Mouse (Mus musculus): ENCODE results near the gene Rragc. TPM values are rescaled to one million over a fixed set of nuclear protein-coding genes. Genes with fewer than 3 reads are reported as not detected.
A peak's percentile ranks its signal among the peaks of the same experiment; 100 is the strongest.
"Not testable (repeated sequence)": the region's sequence is repeated elsewhere in the genome, so short reads cannot be mapped to it uniquely, and the experiment has no call there.

The Rragc gene
- polyA plus RNA-seq, 1 experiment from 2014 or later = 57.4 TPM

DNA sequence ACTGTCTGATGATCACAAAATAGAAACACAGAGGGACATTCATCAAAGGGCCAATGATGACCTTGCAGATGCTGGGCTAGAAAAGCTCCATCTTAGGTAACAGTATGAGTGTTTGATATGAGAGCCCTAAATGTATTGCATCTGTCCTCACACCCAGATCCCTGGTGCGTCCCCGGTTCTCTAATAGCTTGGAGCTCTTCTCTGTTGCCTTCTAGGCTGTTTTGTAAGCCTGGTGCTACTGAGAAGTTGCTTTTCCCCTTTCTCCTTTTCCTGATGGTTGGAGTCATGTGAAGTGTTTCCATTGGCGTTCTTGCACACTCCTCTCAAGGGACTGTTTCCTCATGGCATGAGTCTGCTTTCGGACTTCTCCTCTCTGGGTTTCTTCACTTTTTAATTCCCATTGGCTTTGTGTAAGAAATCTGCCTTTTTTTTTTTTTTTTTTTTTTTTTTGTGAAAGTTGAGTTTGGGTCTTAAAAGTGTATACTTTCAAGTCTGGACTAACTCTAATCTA is 3.9 kb downstream of the Rragc start:
- Histone ChIP-seq H3K36me3 (peaks cover 24% of the 10 kb centered on the region), H3K4me3 (replicated peaks) (no peak overlapping the region), H3K4me1 (replicated peaks) (peaks cover 10% of the 10 kb centered on the region), H3K9me3 (no peaks in the 10 kb centered on the region), H3K27me3 (replicated peaks) (no peaks in the 10 kb centered on the region), H3K9ac (no peak overlapping the region), H3K4me2 (replicated peaks) (no peak overlapping the region), H3K27ac (no peak overlapping the region)
- 86% methylated on average over 4 of the region's 4 CpGs for WGBS
- no peak for ATAC-seq

GRCm38 (mm10) chr4:123927961-123928360 is 10.7 kb downstream of the Rragc start:
- no peak overlapping the region for H3K4me2 ChIP-seq (replicated peaks)
- H3K4me3 ChIP-seq (replicated peaks) = no peak overlapping the region
- H3K27ac ChIP-seq = no peak overlapping the region
- H3K9ac ChIP-seq = no peak overlapping the region
- H3K9me3 ChIP-seq = no peaks in the 10 kb centered on the region
- no peaks in the 10 kb centered on the region for H3K27me3 ChIP-seq (replicated peaks)
- H3K36me3 ChIP-seq = peaks cover 24% of the 10 kb centered on the region
- no peaks in the 10 kb centered on the region for H3K4me1 ChIP-seq (replicated peaks)
- no peak for ATAC-seq

DNA sequence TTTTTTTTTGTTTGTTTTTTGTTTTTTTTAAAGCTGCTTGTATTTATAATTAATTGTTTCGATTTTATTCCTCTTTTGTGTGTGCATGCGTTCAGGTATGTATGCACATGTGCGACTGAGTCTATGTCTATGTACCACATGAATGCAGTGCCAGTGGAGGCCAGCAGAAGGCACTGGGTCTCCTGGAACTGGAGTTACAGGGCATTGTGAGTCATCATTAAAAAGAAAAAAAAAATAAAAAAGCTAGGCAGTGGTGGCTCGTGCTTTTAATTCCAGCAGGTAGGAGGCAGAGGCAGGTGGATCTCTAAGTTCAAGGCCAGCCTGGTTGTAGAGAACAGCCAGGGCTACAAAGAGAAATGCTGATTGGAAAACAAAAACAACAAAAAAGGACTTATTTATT is 12.7 kb downstream of the Rragc start:
- 96% methylated on average over 4 of the region's 4 CpGs for WGBS
- Histone ChIP-seq H3K9me3 (no peaks in the 10 kb centered on the region), H3K36me3 (peaks cover 16% of the 10 kb centered on the region), H3K27me3 (replicated peaks) (no peaks in the 10 kb centered on the region), H3K9ac (no peak overlapping the region), H3K27ac (no peak overlapping the region), H3K4me1 (replicated peaks) (no peaks in the 10 kb centered on the region), H3K4me3 (replicated peaks) (no peak overlapping the region), H3K4me2 (replicated peaks) (no peak overlapping the region)
- ATAC-seq = no peak

GRCm38 (mm10) chr4:123934306-123934705 is 17.1 kb downstream of the Rragc start:
- Histone ChIP-seq H3K27ac (no peak overlapping the region), H3K4me3 (replicated peaks) (no peak overlapping the region), H3K9ac (no peak overlapping the region), H3K4me2 (replicated peaks) (no peak overlapping the region), H3K36me3 (peaks cover 24% of the 10 kb centered on the region), H3K4me1 (replicated peaks) (no peaks in the 10 kb centered on the region), H3K27me3 (replicated peaks) (no peaks in the 10 kb centered on the region), H3K9me3 (no peaks in the 10 kb centered on the region)
- no peak for ATAC-seq
- 85% methylated on average over 4 of the region's 4 CpGs for WGBS

GRCm38 (mm10) chr4:123936059-123936458 is 18.8 kb downstream of the Rragc start:
- H3K36me3 ChIP-seq = peaks cover 17% of the 10 kb centered on the region
- no peak overlapping the region for H3K27ac ChIP-seq
- H3K4me3 ChIP-seq (replicated peaks) = no peak overlapping the region
- H3K27me3 ChIP-seq (replicated peaks) = no peaks in the 10 kb centered on the region
- no peak overlapping the region for H3K4me2 ChIP-seq (replicated peaks)
- no peak overlapping the region for H3K9ac ChIP-seq
- WGBS = 91% methylated on average over 7 of the region's 7 CpGs
- H3K4me1 ChIP-seq (replicated peaks) = no peaks in the 10 kb centered on the region
- ATAC-seq = no peak
- H3K9me3 ChIP-seq = no peaks in the 10 kb centered on the region

DNA sequence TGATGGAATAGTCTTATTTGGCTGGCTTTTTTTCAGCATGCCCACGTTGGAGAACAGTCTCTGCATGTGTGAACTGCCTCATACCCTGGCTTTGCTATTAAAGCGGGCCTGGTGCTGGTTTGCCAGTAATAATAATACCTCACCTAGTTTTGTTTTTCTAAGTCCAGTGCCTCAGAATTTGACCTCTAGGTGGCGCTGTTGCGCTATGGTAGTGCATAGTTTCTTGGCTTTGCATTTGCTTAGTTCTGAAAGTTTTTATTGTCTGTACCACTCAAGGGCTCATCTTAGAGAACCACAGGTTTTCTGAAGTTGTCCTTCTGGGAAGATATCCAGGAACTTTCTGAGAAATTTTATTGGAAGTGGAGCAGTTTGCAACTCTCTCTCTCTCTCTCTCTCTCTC is 22.6 kb downstream of the Rragc start:
- no peaks in the 10 kb centered on the region for H3K27me3 ChIP-seq (replicated peaks)
- no peaks in the 10 kb centered on the region for H3K4me1 ChIP-seq (replicated peaks)
- no peak for ATAC-seq
- H3K27ac ChIP-seq = no peak overlapping the region
- H3K9me3 ChIP-seq = no peaks in the 10 kb centered on the region
- H3K4me2 ChIP-seq (replicated peaks) = no peak overlapping the region
- no peak overlapping the region for H3K4me3 ChIP-seq (replicated peaks)
- peaks cover 13% of the 10 kb centered on the region for H3K36me3 ChIP-seq
- H3K9ac ChIP-seq = no peak overlapping the region
- 8% methylated on average over 4 of the region's 4 CpGs for WGBS

GRCm38 (mm10) chr4:123940878-123941277 is 23.6 kb downstream of the Rragc start:
- not testable (repeated sequence) for H3K36me3 ChIP-seq; H3K9me3 ChIP-seq; H3K4me2 ChIP-seq (replicated peaks); ATAC-seq; H3K4me3 ChIP-seq (replicated peaks); H3K27me3 ChIP-seq (replicated peaks); H3K9ac ChIP-seq; H3K27ac ChIP-seq; H3K4me1 ChIP-seq (replicated peaks)
- WGBS = 66% methylated on average over 7 of the region's 7 CpGs

- no peaks in the 10 kb centered on the region for H3K4me1 ChIP-seq (replicated peaks)
- no peak overlapping the region for H3K4me2 ChIP-seq (replicated peaks)
- no peak overlapping the region for H3K9ac ChIP-seq
- no peak for ATAC-seq
- WGBS = 90% methylated on average over 4 of the region's 4 CpGs
- no peak overlapping the region for H3K4me3 ChIP-seq (replicated peaks)
- H3K27me3 ChIP-seq (replicated peaks) = no peaks in the 10 kb centered on the region
- no peaks in the 10 kb centered on the region for H3K36me3 ChIP-seq
- no peak overlapping the region for H3K27ac ChIP-seq
- H3K9me3 ChIP-seq = no peaks in the 10 kb centered on the region
Measured at GRCm38 (mm10) chr4:123946701-123947100, 29.5 kb downstream of the Rragc start.

DNA sequence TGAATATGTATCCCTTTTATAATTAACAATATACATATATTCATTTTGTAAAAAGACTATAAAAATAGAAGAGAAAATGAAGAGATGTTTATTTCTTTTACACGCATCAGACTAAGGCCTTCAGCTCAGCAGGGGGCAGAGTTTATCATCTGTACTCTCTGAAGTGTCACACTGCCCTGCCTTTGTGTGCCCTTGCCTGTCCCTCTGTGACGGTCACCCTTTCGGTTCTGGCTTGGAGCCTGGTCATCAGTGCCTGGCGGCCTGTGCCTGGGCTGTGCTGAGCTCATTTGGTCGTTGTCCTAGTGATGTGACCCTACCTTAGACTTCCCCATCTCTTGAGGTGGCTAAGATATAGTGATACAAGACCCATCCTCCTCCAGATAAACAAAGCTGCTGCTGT is 29.9 kb downstream of the Rragc start:
- no peak overlapping the region for H3K9ac ChIP-seq
- WGBS = 68% methylated on average over 5 of the region's 5 CpGs
- no peak overlapping the region for H3K4me3 ChIP-seq (replicated peaks)
- no peak for ATAC-seq
- H3K27ac ChIP-seq = no peak overlapping the region
- H3K27me3 ChIP-seq (replicated peaks) = no peaks in the 10 kb centered on the region
- no peak overlapping the region for H3K4me2 ChIP-seq (replicated peaks)
- H3K36me3 ChIP-seq = no peaks in the 10 kb centered on the region
- no peaks in the 10 kb centered on the region for H3K4me1 ChIP-seq (replicated peaks)
- H3K9me3 ChIP-seq = no peaks in the 10 kb centered on the region

DNA sequence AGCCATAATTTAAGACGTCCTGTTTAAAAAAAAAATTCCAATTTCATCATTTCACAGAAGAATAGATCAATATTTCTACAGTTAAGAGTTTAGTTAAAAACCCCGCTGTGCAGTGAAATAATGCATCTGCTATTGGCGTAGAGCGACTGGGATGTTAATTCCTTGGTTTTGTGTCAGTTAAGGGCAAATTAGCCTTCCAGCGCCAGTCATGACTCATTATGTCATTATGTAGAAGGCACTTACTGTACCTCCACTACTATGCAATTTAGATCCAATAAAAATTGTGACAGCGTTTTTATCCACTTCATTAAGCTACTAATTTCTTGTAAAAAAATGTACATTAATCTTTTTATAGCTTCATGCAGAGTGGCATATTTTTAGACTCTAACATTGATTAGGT is 31.7 kb downstream of the Rragc start:
- Histone ChIP-seq H3K4me2 (replicated peaks) (no peak overlapping the region), H3K4me3 (replicated peaks) (no peak overlapping the region), H3K27ac (no peak overlapping the region), H3K36me3 (no peaks in the 10 kb centered on the region), H3K9me3 (no peaks in the 10 kb centered on the region), H3K9ac (no peak overlapping the region), H3K27me3 (replicated peaks) (no peaks in the 10 kb centered on the region), H3K4me1 (replicated peaks) (no peaks in the 10 kb centered on the region)
- ATAC-seq = no peak
- WGBS = 81% methylated on average over 6 of the region's 6 CpGs

DNA sequence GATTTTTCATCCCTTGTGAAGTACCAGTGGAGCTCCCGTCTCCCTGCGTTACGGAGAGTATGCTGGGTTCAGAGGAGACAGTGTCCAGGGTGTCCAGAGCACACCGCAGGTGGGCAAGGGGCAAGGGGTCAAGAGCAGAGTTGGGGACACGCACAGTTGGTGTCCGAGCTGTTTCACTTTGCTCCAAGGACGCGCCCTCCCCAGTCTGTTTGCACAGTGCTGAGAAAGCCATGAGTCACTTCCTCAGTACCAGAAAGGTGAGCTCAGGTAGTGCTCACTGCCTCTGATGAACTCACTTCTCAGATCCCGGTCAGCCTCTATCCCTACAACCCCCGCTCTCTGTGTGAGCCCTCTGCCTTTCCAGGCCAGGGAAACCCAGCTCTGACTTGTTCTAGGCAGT is 32.4 kb downstream of the Rragc start:
- Histone ChIP-seq H3K27me3 (replicated peaks) (no peaks in the 10 kb centered on the region), H3K9me3 (no peaks in the 10 kb centered on the region), H3K4me3 (replicated peaks) (no peak overlapping the region), H3K4me1 (replicated peaks) (no peaks in the 10 kb centered on the region), H3K9ac (no peak overlapping the region), H3K36me3 (no peaks in the 10 kb centered on the region), H3K4me2 (replicated peaks) (no peak overlapping the region), H3K27ac (no peak overlapping the region)
- ATAC-seq = peak; percentile 78
- WGBS = 57% methylated on average over 10 of the region's 10 CpGs

DNA sequence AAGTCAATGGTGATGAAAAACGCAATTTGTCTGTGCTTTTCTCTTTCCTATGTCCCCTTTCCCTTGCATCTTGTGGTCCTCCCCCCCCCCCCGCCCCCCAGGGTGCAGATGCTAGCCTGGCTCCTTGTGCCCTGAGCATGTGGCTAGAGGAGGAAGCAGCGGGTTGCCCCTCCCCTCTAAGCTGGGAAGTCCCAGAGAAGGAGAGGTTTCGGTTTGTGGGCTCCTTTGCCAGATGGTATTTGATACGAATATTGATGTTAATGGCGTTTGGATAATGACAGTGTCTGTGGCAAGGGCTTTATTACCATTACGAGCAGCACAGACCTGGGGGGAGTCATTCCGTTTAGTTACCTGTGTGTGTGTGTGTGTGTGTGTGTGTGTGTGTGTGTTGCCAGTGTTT is 34.8 kb downstream of the Rragc start:
- H3K4me3 ChIP-seq (replicated peaks) = no peak overlapping the region
- peaks cover 3% of the 10 kb centered on the region; the same call in 1 of the 2 replicates for H3K27me3 ChIP-seq (replicated peaks)
- ATAC-seq = no peak
- WGBS = 48% methylated on average over 7 of the region's 8 CpGs
- H3K9ac ChIP-seq = no peak overlapping the region
- no peak overlapping the region for H3K27ac ChIP-seq
- H3K4me2 ChIP-seq (replicated peaks) = no peak overlapping the region
- peaks cover 8% of the 10 kb centered on the region for H3K4me1 ChIP-seq (replicated peaks)
- no peaks in the 10 kb centered on the region for H3K9me3 ChIP-seq
- H3K36me3 ChIP-seq = no peaks in the 10 kb centered on the region

DNA sequence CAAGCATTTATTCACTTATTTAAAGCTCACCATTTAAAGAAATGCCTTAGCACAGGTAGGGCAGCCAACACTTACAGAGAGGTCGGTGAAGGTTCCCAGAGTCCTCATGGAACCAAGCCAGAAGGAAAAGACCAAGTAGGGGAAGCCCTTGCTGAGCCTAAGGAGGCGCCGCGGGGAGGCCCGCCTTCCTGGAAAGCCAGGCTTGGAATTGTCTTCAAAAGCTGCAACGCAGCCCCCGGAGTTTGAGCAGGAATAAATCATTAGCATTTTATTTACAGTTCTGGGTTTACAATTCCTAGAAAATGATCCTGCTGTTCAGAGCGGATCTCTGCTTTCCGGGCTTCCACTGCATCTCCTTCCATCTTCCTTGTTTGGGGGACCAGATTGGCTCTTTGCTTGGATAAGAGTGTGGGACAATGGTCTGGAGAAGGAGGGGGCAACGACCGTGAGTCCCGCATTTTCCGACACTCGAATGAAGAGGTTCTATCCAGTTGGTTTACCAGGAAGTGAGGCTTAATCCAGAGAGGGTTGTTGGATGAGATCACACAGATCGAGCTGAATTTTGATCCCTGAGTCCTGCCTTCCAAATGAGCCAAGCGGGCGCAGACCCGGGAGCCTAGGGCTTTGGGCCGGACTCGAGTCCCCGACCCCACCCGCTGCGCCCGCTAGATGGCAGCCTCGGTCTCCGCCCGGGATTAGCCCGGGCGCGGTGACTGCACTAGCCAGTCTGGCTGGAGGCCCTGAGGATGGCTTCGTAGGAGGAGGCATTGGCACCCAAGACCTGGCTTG is 39.7 kb downstream of the Rragc start:
- Histone ChIP-seq H3K4me2 (replicated peaks) (peak overlapping the region; percentile 54), H3K36me3 (no peaks in the 10 kb centered on the region), H3K27ac (no peak overlapping the region), H3K9me3 (no peaks in the 10 kb centered on the region), H3K4me3 (replicated peaks) (0 out of 2 replicates have a peak overlapping the region, but pooled peaks have one; percentile 12), H3K4me1 (replicated peaks) (peaks cover 15% of the 10 kb centered on the region), H3K9ac (no peak overlapping the region), H3K27me3 (replicated peaks) (peaks cover 3% of the 10 kb centered on the region; the same call in 1 of the 2 replicates)
- WGBS = 5% methylated on average over 31 of the region's 31 CpGs
- peak; percentile 84 for ATAC-seq

All from intestine, embryonic 15.5 days (tissue).